Mouse (Mus musculus): Measurements from ENCODE around the gene Map6. TPM values are rescaled to one million over a fixed set of nuclear protein-coding genes. Genes with fewer than 3 reads are reported as not detected.
A peak's percentile ranks its signal among the peaks of the same experiment; 100 is the strongest.
"Not testable (repeated sequence)": the region's sequence is repeated elsewhere in the genome, so short reads cannot be mapped to it uniquely, and the experiment has no call there.

The Map6 gene
- total and polyA plus RNA-seq, 2 experiments from 2014 or later = 126 to 326 TPM

- Histone ChIP-seq H3K27ac (ENCODE audit: low read depth, low read length) (peak overlapping the region; percentile 86), H3K27me3 (ENCODE audit: insufficient read depth, low read length) (no peaks in the 10 kb centered on the region), H3K4me2 (ENCODE audit: low read depth, low read length, poor library complexity, severe bottlenecking) (no peak overlapping the region), H3K9ac (replicated peaks; ENCODE audit: low read length, poor library complexity, severe bottlenecking) (no peak overlapping the region), H3K4me1 (ENCODE audit: insufficient read depth, low read length) (peaks cover 14% of the 10 kb centered on the region), H3K4me3 (ENCODE audit: low read depth, low read length) (no peak overlapping the region), H3K9me3 (ENCODE audit: low read length) (no peaks in the 10 kb centered on the region), H3K36me3 (ENCODE audit: insufficient read depth, low read length) (no peaks in the 10 kb centered on the region)
- no peak for TF ChIP-seq CTCF (IDR thresholded peaks at IDR 0.05)
- ATAC-seq (ENCODE audit: low FRiP score) (no peak), DNase-seq (ENCODE audit: low spot score) (no peak)
- 18% methylated on average over 8 of the region's 8 CpGs for WGBS
Measured at GRCm38 (mm10) chr7:99360803-99361414, 93.7 kb downstream of the Map6 start.

GRCm38 (mm10) chr7:99362137-99362536 lies 94.9 kb downstream of the Map6 start:
- H3K36me3 ChIP-seq (ENCODE audit: insufficient read depth, low read length) = no peaks in the 10 kb centered on the region
- TF ChIP-seq CTCF (IDR thresholded peaks at IDR 0.05) = no peak
- no peaks in the 10 kb centered on the region for H3K27me3 ChIP-seq (ENCODE audit: insufficient read depth, low read length)
- no peaks in the 10 kb centered on the region for H3K9me3 ChIP-seq (ENCODE audit: low read length)
- H3K27ac ChIP-seq (ENCODE audit: low read depth, low read length) = no peak overlapping the region
- no peak overlapping the region for H3K9ac ChIP-seq (replicated peaks; ENCODE audit: low read length, poor library complexity, severe bottlenecking)
- H3K4me2 ChIP-seq (ENCODE audit: low read depth, low read length, poor library complexity, severe bottlenecking) = no peak overlapping the region
- ATAC-seq (ENCODE audit: low FRiP score) (no peak), DNase-seq (ENCODE audit: low spot score) (no peak)
- peaks cover 5% of the 10 kb centered on the region; the same call in 1 of the 2 replicates for H3K4me1 ChIP-seq (ENCODE audit: insufficient read depth, low read length)
- H3K4me3 ChIP-seq (ENCODE audit: low read depth, low read length) = no peak overlapping the region
- WGBS = 92% methylated on average over 2 of the region's 2 CpGs

DNA sequence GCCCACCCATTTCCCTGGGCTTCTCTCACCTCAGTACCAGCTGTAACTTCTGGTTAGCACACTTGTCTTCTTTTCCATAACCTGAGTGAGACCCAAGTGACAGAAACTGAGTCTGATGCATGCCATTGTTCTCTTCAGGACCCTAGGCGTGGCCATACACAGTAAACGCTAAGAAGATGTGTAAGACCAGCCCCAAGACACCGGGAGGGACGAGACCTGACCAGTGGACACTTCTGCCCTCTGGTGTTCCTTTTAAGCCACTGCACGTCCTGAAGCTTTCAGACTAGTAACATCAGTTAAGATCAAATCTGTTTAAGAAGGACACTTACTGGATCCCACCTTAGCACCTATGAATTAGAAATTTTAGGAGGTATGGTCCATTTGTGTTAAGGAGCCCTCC lies 97.8 kb downstream of the Map6 start:
- Histone ChIP-seq H3K4me3 (ENCODE audit: low read depth, low read length) (no peak overlapping the region), H3K36me3 (ENCODE audit: insufficient read depth, low read length) (no peaks in the 10 kb centered on the region), H3K27me3 (ENCODE audit: insufficient read depth, low read length) (no peaks in the 10 kb centered on the region), H3K27ac (ENCODE audit: low read depth, low read length) (no peak overlapping the region), H3K4me1 (ENCODE audit: insufficient read depth, low read length) (0 out of 2 replicates have a peak, but pooled peaks cover 1% of the 10 kb centered on the region), H3K4me2 (ENCODE audit: low read depth, low read length, poor library complexity, severe bottlenecking) (no peak overlapping the region), H3K9me3 (ENCODE audit: low read length) (no peaks in the 10 kb centered on the region), H3K9ac (replicated peaks; ENCODE audit: low read length, poor library complexity, severe bottlenecking) (no peak overlapping the region; the same call in 1 of the 2 replicates)
- 0% methylated on average over 5 of the region's 5 CpGs for WGBS
- ATAC-seq (ENCODE audit: low FRiP score) = no peak
- TF ChIP-seq CTCF (IDR thresholded peaks at IDR 0.05) = peak; percentile 97
- DNase-seq (ENCODE audit: low spot score) = peak; percentile 89

- Histone ChIP-seq H3K4me1 (ENCODE audit: insufficient read depth, low read length) (no peaks in the 10 kb centered on the region), H3K36me3 (ENCODE audit: insufficient read depth, low read length) (no peaks in the 10 kb centered on the region), H3K9me3 (ENCODE audit: low read length) (no peaks in the 10 kb centered on the region), H3K27ac (ENCODE audit: low read depth, low read length) (no peak overlapping the region), H3K9ac (replicated peaks; ENCODE audit: low read length, poor library complexity, severe bottlenecking) (no peak overlapping the region), H3K4me3 (ENCODE audit: low read depth, low read length) (no peak overlapping the region), H3K4me2 (ENCODE audit: low read depth, low read length, poor library complexity, severe bottlenecking) (no peak overlapping the region), H3K27me3 (ENCODE audit: insufficient read depth, low read length) (no peaks in the 10 kb centered on the region)
- 76% methylated on average over 6 of the region's 6 CpGs for WGBS
- DNase-seq (ENCODE audit: low spot score) (no peak), ATAC-seq (ENCODE audit: low FRiP score) (no peak)
- no peak for TF ChIP-seq CTCF (IDR thresholded peaks at IDR 0.05)
Measured at GRCm38 (mm10) chr7:99366716-99367115, 99.5 kb downstream of the Map6 start.

DNA sequence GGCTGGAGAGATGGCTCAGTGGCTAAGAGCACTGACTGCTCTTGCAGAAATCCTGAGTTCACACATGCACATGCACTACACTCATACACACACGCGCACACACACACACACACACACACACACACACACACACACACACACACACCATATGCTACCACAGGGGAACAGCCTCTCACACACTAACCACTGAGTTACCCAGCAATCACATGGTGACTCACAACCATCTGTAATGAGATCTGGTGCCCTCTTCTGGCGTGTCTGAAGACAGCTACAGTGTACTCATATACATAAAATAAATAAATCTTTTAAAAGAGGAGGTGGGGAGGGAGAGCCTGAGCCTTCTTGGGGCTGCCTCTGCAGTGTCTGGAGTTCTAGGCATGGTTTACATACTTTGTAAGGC lies 107.1 kb downstream of the Map6 start:
- 49% methylated on average over 3 of the region's 3 CpGs for WGBS
- H3K36me3 ChIP-seq (ENCODE audit: insufficient read depth, low read length); H3K4me3 ChIP-seq (ENCODE audit: low read depth, low read length); H3K9ac ChIP-seq (replicated peaks; ENCODE audit: low read length, poor library complexity, severe bottlenecking); H3K4me2 ChIP-seq (ENCODE audit: low read depth, low read length, poor library complexity, severe bottlenecking); H3K9me3 ChIP-seq (ENCODE audit: low read length); H3K4me1 ChIP-seq (ENCODE audit: insufficient read depth, low read length); DNase-seq (ENCODE audit: low spot score); H3K27ac ChIP-seq (ENCODE audit: low read depth, low read length); ATAC-seq (ENCODE audit: low FRiP score); H3K27me3 ChIP-seq (ENCODE audit: insufficient read depth, low read length): not testable (repeated sequence)
- TF ChIP-seq CTCF (IDR thresholded peaks at IDR 0.05) = peak; percentile 54

DNA sequence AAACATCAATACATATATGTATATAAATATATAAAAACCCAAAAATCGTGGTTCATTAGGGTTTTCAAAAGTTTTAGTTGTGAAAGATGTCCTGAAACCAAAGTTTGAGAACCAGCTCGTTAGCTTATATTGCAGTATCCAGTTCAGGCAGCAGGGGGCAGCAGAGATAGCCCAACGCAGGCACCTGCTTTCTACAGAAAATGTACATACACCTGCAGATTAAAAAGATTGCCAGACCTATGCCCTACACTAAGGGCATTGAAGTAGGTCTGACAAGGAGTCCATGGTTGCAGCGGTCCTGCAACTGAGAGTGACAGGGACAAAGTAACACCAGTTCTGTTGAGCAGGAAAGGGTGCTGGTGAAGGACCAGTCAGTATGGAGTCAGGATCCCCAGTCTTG lies 108.2 kb downstream of the Map6 start:
- no peaks in the 10 kb centered on the region for H3K27me3 ChIP-seq (ENCODE audit: insufficient read depth, low read length)
- DNase-seq (ENCODE audit: low spot score) (peak; percentile 71), ATAC-seq (ENCODE audit: low FRiP score) (no peak)
- WGBS = 6% methylated on average over 4 of the region's 4 CpGs
- no peaks in the 10 kb centered on the region for H3K9me3 ChIP-seq (ENCODE audit: low read length)
- TF ChIP-seq CTCF (IDR thresholded peaks at IDR 0.05) = peak; percentile 95
- H3K4me1 ChIP-seq (ENCODE audit: insufficient read depth, low read length) = no peaks in the 10 kb centered on the region
- H3K4me3 ChIP-seq (ENCODE audit: low read depth, low read length) = no peak overlapping the region
- H3K9ac ChIP-seq (replicated peaks; ENCODE audit: low read length, poor library complexity, severe bottlenecking) = no peak overlapping the region
- H3K27ac ChIP-seq (ENCODE audit: low read depth, low read length) = no peak overlapping the region
- no peak overlapping the region for H3K4me2 ChIP-seq (ENCODE audit: low read depth, low read length, poor library complexity, severe bottlenecking)
- no peaks in the 10 kb centered on the region for H3K36me3 ChIP-seq (ENCODE audit: insufficient read depth, low read length)
